Mouse (Mus musculus) cerebellum, adult 9-11 months (tissue): ENCODE measurements around the gene 4921517D22Rik.
"Not testable (repeated sequence)": the region's sequence is repeated elsewhere in the genome, so short reads cannot be mapped to it uniquely, and the experiment has no call there.

Experiments
- DNase-seq: peaks from one replicate; pipeline ENCODE4 v3.0.0; 2022

The 4921517D22Rik gene

GRCm38 (mm10) chr13:59694008-59694407 lies at the start of gene 4921517D22Rik:
Gene 4921517D22Rik, minus strand, starts transcription at chr13:59694108.
- DNase-seq, result no peak

GRCm38 (mm10) chr13:59741697-59742096 lies 47.8 kb upstream of the 4921517D22Rik start:
- no peak for DNase-seq

GRCm38 (mm10) chr13:59741096-59741495 lies 47.2 kb upstream of the 4921517D22Rik start:
- DNase-seq, result no peak

DNA sequence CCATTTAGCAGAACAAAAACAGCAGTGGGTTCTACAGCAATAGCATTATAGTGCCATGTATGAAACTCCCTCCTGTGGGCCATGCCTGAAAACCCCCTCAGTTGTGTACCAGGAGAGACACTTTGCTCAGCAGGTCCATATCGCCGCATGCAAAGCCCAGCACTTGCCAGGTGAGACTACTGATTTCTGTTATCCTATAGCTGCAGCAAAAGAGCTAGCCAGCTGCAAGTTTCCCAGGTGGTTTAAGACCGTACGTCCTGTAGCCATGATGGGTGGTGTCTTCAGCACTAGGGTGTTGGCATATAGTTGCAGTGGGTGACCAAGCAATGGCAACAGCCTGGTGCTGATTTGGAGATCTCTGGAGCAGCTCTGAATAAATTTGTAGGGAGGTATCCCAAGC lies 45.5 kb upstream of the 4921517D22Rik start:
- DNase-seq, result no peak

- no peak for DNase-seq
These were observed 44.5 kb upstream of the 4921517D22Rik start for GRCm38 (mm10) chr13:59738455-59738854.

GRCm38 (mm10) chr13:59735190-59735589 lies 41.3 kb upstream of the 4921517D22Rik start:
- no peak for DNase-seq

DNA sequence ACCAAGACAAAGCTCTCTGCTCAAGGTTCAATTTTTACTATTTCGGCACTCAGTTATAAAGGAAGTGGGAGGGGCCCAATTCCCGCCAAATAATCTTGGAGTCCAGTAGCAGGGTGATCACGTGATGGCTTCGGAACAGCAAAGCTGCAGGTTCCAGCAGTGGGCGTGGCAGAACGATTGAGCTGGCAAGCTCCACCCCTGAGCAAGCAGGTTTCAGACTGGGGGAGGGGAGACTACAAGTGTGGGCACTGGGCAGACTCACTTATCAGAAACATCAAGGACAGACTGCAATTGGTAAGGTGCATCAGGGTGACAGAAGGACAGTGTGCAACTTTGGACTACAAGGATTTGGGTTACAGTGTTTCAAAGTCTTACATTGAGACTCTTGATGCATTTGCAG lies 40.4 kb upstream of the 4921517D22Rik start:
- DNase-seq, result not testable (repeated sequence)

- DNase-seq, result no peak
These were observed 40.0 kb upstream of the 4921517D22Rik start for GRCm38 (mm10) chr13:59733936-59734335.

GRCm38 (mm10) chr13:59731652-59732051 lies 37.7 kb upstream of the 4921517D22Rik start, which contains the start of gene Spata31d1d:
Gene Spata31d1d, minus strand, starts transcription at chr13:59731752.
- DNase-seq, result no peak

DNA sequence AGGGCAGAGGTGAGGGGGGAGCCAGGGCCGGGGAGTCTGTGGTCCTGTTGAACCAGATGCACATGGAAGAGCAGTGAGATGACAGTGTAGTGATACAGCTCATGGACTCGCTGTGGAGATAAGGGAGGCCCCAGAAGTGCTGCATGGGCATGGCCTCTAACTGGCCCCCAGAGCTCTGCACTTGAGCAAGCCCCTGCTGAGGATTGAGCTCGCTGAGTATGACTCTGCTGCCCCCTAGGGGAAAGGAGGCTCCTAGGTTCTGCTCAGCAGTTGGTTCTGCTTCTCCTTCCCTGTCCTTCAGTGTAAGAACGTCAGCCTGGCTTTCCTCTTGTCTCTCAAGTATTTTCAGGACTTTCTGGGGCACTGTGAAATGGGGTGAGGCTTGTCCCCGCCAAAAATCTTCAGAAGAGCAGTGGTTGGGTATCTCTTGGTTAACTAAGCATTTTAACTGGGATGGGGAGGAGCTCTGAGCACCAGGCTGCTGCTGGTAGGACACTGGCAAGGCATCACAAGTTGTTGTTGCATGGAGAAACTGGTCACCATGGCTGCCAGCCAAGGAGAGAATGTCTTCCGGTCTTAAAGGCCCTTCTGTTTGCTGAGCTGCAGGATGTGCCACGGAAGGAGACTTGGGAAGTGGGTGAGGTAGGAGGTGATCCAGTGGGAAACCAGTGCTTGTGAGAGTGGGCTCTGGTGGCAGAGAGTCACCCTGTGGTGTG lies 34.6 kb upstream of the 4921517D22Rik start:
- peak; percentile 83 for DNase-seq

GRCm38 (mm10) chr13:59726139-59726867 lies 32.4 kb upstream of the 4921517D22Rik start:
- DNase-seq, result no peak

GRCm38 (mm10) chr13:59722089-59722488 lies 28.2 kb upstream of the 4921517D22Rik start:
- DNase-seq, result not testable (repeated sequence)

- DNase-seq, result no peak
These were observed 25.6 kb upstream of the 4921517D22Rik start for GRCm38 (mm10) chr13:59719475-59719874.

DNA sequence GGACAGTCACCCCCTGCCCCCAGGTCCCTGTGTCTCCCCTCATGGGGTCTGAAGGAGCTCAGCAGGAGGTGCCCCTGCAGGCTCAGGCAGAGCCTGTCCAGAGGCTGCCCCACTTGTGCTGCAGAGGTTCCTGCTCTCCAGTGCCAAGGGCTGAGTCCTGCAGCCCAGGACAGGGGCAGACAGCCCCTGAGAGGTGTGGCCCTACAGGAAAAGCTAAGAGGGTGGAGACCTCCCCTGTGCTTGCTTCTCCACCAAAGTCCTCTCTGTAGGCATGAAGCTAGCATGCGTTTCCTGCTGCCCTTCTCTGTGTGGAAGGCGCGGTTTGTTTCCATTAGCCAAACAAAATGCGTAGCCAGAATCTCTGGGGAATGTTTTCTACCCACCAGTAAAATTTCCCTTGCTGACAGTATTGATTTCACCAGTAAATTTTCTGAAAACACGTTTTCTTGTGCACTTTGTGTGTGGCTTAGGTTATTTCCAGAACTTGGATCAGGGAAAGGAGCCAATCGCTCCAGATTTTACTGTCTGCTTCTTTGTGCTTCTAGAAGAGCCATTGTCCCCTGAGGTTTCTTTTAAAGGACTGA lies 25.0 kb upstream of the 4921517D22Rik start:
- not testable (repeated sequence) for DNase-seq

DNA sequence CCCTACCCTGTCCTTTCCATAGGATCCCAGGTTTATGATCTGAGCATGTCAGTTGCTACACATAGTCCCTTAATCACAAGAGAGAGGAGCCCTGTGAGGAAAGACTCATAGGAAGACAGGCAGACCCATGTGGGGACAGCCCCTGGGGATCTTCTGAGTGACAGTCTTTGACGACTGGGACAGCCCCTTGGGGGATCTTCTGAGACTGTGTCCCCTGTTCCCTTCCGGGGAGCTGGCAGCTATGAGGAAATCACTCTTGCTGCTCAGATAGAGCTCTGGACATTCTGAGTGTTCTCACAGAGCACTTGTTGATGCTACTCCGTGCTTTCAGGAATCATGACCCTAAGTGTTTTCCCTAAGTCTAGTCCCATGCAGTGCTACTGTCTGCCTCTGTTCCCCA lies 19.8 kb upstream of the 4921517D22Rik start:
- DNase-seq, result no peak

- DNase-seq, result not testable (repeated sequence)
These were observed 18.1 kb upstream of the 4921517D22Rik start, which contains the start of gene Spata31d1b for GRCm38 (mm10) chr13:59711984-59712383. Gene Spata31d1b, plus strand, starts transcription at chr13:59712284.

GRCm38 (mm10) chr13:59710230-59710629 lies 16.3 kb upstream of the 4921517D22Rik start, which contains the start of gene Spata31d1a:
Gene Spata31d1a, minus strand, starts transcription at chr13:59710330.
- no peak for DNase-seq

DNA sequence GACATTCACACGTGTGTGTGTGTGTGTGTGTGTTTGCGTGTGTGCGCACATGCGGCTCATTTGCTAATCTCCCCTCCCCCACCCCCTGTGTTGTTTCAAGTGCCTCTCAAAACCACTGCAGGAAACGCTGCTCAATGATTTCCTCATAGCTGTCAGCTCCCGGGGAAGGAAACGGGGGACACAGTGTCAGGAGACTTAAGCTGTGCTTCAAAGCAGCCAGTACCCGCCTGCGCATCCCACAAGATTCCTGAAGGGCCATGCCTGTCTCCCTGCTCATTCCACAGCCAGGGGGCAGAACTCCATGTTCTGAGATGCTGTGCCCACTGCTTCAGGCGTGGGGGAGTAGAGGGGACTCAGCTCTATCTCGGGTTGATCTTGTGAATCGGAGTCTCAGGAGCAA lies 10.7 kb upstream of the 4921517D22Rik start:
- DNase-seq, result no peak

GRCm38 (mm10) chr13:59703514-59703913 lies 9.6 kb upstream of the 4921517D22Rik start:
- no peak for DNase-seq

- not testable (repeated sequence) for DNase-seq
These were observed 6.2 kb upstream of the 4921517D22Rik start for GRCm38 (mm10) chr13:59700137-59700536.

GRCm38 (mm10) chr13:59699131-59699530 lies 5.2 kb upstream of the 4921517D22Rik start:
- no peak for DNase-seq

GRCm38 (mm10) chr13:59695781-59696180 lies 1.9 kb upstream of the 4921517D22Rik start:
- no peak for DNase-seq

DNA sequence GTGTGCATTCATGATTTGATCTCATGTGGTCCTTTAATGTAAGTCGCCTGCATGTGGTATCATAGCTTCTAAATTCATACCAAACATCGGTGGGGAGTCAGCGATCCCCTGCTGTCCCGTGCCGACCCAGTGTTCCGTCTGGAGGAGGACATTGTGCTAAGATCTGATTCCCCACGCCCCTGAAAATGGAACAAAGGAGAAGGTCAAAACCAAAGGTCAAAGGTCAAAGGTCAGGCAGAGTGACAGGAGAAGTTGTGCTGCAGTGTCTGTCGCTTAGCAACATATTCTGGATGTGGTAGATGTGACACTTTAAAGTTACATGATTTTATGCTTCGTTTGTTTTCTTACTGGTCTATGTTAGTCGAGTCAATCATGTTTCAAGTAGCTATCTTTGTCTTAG lies 2.4 kb downstream of the 4921517D22Rik start:
- DNase-seq, result no peak

DNA sequence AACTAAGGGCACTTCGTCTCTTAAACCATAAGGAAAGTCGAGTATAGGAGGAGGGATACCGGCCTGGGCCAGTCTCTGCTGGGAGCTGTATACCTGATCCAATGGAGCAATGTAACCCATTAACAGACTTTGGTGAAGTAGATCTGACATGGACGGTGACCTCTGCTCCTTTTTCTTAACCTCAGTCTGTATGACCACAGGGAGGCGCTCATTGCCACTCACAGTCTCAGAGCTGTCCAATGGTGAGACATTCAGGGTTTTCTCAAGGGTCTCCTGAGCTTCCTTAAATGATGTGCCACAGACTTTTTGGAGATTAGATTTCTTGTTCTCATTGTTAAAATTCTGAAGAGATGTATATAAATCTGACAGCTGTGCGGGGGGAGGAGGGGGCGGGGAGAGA lies 3.3 kb downstream of the 4921517D22Rik start:
- no peak for DNase-seq
